Mouse (Mus musculus) retina, postnatal 7 days (tissue): ENCODE data around the gene Tbx15.

ENCODE experiments used
- DNase-seq: peaks from one replicate; pipeline ENCODE4 v3.0.0-alpha.2; 2012; ENCODE audit warnings: low read depth, low spot score

The Tbx15 gene

GRCm38 (mm10) chr3:99387127-99387526, 146.9 kb downstream of the Tbx15 start:
- DNase-seq = no peak
